Mouse (Mus musculus) ES-Bruce4 (cell line): ENCODE results near the gene Galt.
"Not testable (repeated sequence)": the region's sequence is repeated elsewhere in the genome, so short reads cannot be mapped to it uniquely, and the experiment has no call there.

Experiments
- CTCF ChIP-seq: IDR thresholded peaks from one replicate; pipeline ENCODE4 v1.8.1; 2011; ENCODE audit warnings: low read depth, low read length
- EP300 ChIP-seq: IDR thresholded peaks from 2 replicates; pipeline ENCODE4 v1.6.1; 2011; ENCODE audit warnings: low read depth, low read length; ENCODE audit not compliant: insufficient read depth
- POLR2A ChIP-seq: IDR thresholded peaks from one replicate; pipeline ENCODE4 v1.8.1; 2011; ENCODE audit warnings: low read length; ENCODE audit not compliant: insufficient read depth

- not testable (repeated sequence) for TF ChIP-seq EP300, CTCF, POLR2A
Measured at GRCm38 (mm10) chr4:41773502-41773901, 18.5 kb downstream of the Galt start.
